Mouse (Mus musculus): ENCODE measurements at regions not wholly inside any gene's neighbourhood (a gene's known extent, or its start where the extent isn't known, plus 50 kb on each side); places are given as distances from the start of the nearest gene placed in this dataset.

- H3K4me3 ChIP-seq (ENCODE audit: low read depth, low read length) = no peak overlapping the region
- no peaks in the 10 kb centered on the region for H3K36me3 ChIP-seq (ENCODE audit: control insufficient read depth, insufficient read depth, low read length)
- H3K4me1 ChIP-seq (replicated peaks; ENCODE audit: control insufficient read depth, insufficient read depth, low read length) = no peaks in the 10 kb centered on the region
- ATAC-seq (ENCODE audit: low FRiP score) (no peak), DNase-seq (ENCODE audit: low spot score) (no peak)
- 82% methylated on average over 3 of the region's 3 CpGs for WGBS
- H3K27me3 ChIP-seq (ENCODE audit: control insufficient read depth, insufficient read depth, low read length) = no peaks in the 10 kb centered on the region
- no peak overlapping the region for H3K4me2 ChIP-seq (replicated peaks; ENCODE audit: low read depth, low read length)
- H3K9ac ChIP-seq (ENCODE audit: low read depth, low read length) = no peak overlapping the region
- H3K27ac ChIP-seq (ENCODE audit: low read depth, low read length) = no peak overlapping the region
- no peaks in the 10 kb centered on the region for H3K9me3 ChIP-seq (ENCODE audit: control insufficient read depth, low read length)
Observed at GRCm38 (mm10) chr15:91916946-91917345, 78.9 kb downstream of the Smgc start.

GRCm38 (mm10) chr15:91917877-91918276 lies 79.8 kb downstream of the Smgc start:
- Histone ChIP-seq H3K36me3 (ENCODE audit: control insufficient read depth, insufficient read depth, low read length) (no peaks in the 10 kb centered on the region), H3K27ac (ENCODE audit: low read depth, low read length) (no peak overlapping the region), H3K4me2 (replicated peaks; ENCODE audit: low read depth, low read length) (no peak overlapping the region), H3K4me1 (replicated peaks; ENCODE audit: control insufficient read depth, insufficient read depth, low read length) (no peaks in the 10 kb centered on the region), H3K27me3 (ENCODE audit: control insufficient read depth, insufficient read depth, low read length) (no peaks in the 10 kb centered on the region), H3K9ac (ENCODE audit: low read depth, low read length) (no peak overlapping the region), H3K4me3 (ENCODE audit: low read depth, low read length) (no peak overlapping the region), H3K9me3 (ENCODE audit: control insufficient read depth, low read length) (no peaks in the 10 kb centered on the region)
- DNase-seq (ENCODE audit: low spot score) (no peak), ATAC-seq (ENCODE audit: low FRiP score) (no peak)
- WGBS = 39% methylated on average over 4 of the region's 4 CpGs

GRCm38 (mm10) chr15:91924542-91924941 lies 86.5 kb downstream of the Smgc start:
- no peak for ATAC-seq (ENCODE audit: low FRiP score)
- Histone ChIP-seq H3K27me3 (ENCODE audit: control insufficient read depth, insufficient read depth, low read length) (no peaks in the 10 kb centered on the region), H3K4me3 (ENCODE audit: low read depth, low read length) (no peak overlapping the region), H3K9ac (ENCODE audit: low read depth, low read length) (no peak overlapping the region), H3K4me1 (replicated peaks; ENCODE audit: control insufficient read depth, insufficient read depth, low read length) (no peaks in the 10 kb centered on the region), H3K9me3 (ENCODE audit: control insufficient read depth, low read length) (no peaks in the 10 kb centered on the region), H3K27ac (ENCODE audit: low read depth, low read length) (no peak overlapping the region), H3K4me2 (replicated peaks; ENCODE audit: low read depth, low read length) (no peak overlapping the region), H3K36me3 (ENCODE audit: control insufficient read depth, insufficient read depth, low read length) (no peaks in the 10 kb centered on the region)
- no peak for DNase-seq (ENCODE audit: low spot score)
- 76% methylated on average over 4 of the region's 4 CpGs for WGBS

DNA sequence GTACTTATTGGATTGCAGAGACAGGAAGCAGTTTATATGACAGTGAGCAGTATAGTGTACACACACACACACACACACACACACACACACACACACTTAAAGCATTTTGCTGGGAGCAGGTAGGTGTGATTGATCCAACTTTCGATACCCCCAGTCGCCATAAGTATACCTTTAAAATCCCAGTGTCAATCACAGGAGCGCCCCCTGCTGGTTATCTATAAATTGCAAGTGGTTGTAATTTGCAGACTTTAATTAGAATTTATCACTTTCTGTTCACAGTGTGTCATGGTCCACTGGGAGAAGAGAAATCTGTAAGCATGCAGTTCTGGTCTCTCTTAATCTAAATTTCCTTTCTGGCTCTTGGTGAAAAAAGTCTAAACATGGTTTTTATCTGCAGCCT lies 89.4 kb downstream of the Smgc start:
- no peaks in the 10 kb centered on the region for H3K4me1 ChIP-seq (replicated peaks; ENCODE audit: control insufficient read depth, insufficient read depth, low read length)
- ATAC-seq (ENCODE audit: low FRiP score) (no peak), DNase-seq (ENCODE audit: low spot score) (peak; percentile 56)
- no peaks in the 10 kb centered on the region for H3K27me3 ChIP-seq (ENCODE audit: control insufficient read depth, insufficient read depth, low read length)
- no peaks in the 10 kb centered on the region for H3K9me3 ChIP-seq (ENCODE audit: control insufficient read depth, low read length)
- no peak overlapping the region for H3K9ac ChIP-seq (ENCODE audit: low read depth, low read length)
- 13% methylated on average over 3 of the region's 3 CpGs for WGBS
- H3K4me3 ChIP-seq (ENCODE audit: low read depth, low read length) = no peak overlapping the region
- H3K36me3 ChIP-seq (ENCODE audit: control insufficient read depth, insufficient read depth, low read length) = no peaks in the 10 kb centered on the region
- H3K4me2 ChIP-seq (replicated peaks; ENCODE audit: low read depth, low read length) = no peak overlapping the region
- H3K27ac ChIP-seq (ENCODE audit: low read depth, low read length) = no peak overlapping the region

GRCm38 (mm10) chr15:91928511-91928910 lies 90.4 kb downstream of the Smgc start:
- WGBS = 67% methylated on average over 7 of the region's 7 CpGs
- ATAC-seq (ENCODE audit: low FRiP score) = peak; percentile 71
- DNase-seq (ENCODE audit: low spot score) = peak; percentile 30

GRCm38 (mm10) chr15:91957273-91957672 lies 93.7 kb upstream of the Cntn1 start:
- ATAC-seq (ENCODE audit: low FRiP score) = no peak
- DNase-seq (ENCODE audit: low spot score) = no peak
- H3K27me3 ChIP-seq (ENCODE audit: control insufficient read depth, insufficient read depth, low read length) = no peaks in the 10 kb centered on the region
- H3K4me2 ChIP-seq (replicated peaks; ENCODE audit: low read depth, low read length) = no peak overlapping the region
- 74% methylated on average over 2 of the region's 2 CpGs for WGBS
- no peaks in the 10 kb centered on the region for H3K9me3 ChIP-seq (ENCODE audit: control insufficient read depth, low read length)
- no peak overlapping the region for H3K9ac ChIP-seq (ENCODE audit: low read depth, low read length)
- H3K4me3 ChIP-seq (ENCODE audit: low read depth, low read length) = no peak overlapping the region
- H3K36me3 ChIP-seq (ENCODE audit: control insufficient read depth, insufficient read depth, low read length) = no peaks in the 10 kb centered on the region
- H3K4me1 ChIP-seq (replicated peaks; ENCODE audit: control insufficient read depth, insufficient read depth, low read length) = no peaks in the 10 kb centered on the region
- H3K27ac ChIP-seq (ENCODE audit: low read depth, low read length) = no peak overlapping the region

More at GRCm38 (mm10) chr15:91928511-91928910, 90.4 kb downstream of the Smgc start:
- H3K36me3 ChIP-seq (ENCODE audit: control insufficient read depth, insufficient read depth, low read length) = no peaks in the 10 kb centered on the region
- no peak overlapping the region for H3K4me3 ChIP-seq (ENCODE audit: low read depth, low read length)
- no peaks in the 10 kb centered on the region for H3K27me3 ChIP-seq (ENCODE audit: control insufficient read depth, insufficient read depth, low read length)
- no peak overlapping the region for H3K9ac ChIP-seq (ENCODE audit: low read depth, low read length)
- H3K4me2 ChIP-seq (replicated peaks; ENCODE audit: low read depth, low read length) = no peak overlapping the region
- H3K4me1 ChIP-seq (replicated peaks; ENCODE audit: control insufficient read depth, insufficient read depth, low read length) = no peaks in the 10 kb centered on the region
- no peaks in the 10 kb centered on the region for H3K9me3 ChIP-seq (ENCODE audit: control insufficient read depth, low read length)
- H3K27ac ChIP-seq (ENCODE audit: low read depth, low read length) = no peak overlapping the region

GRCm38 (mm10) chr15:91965172-91965571 lies 85.8 kb upstream of the Cntn1 start:
- H3K4me2 ChIP-seq (replicated peaks; ENCODE audit: low read depth, low read length) = no peak overlapping the region
- DNase-seq (ENCODE audit: low spot score) (no peak), ATAC-seq (ENCODE audit: low FRiP score) (no peak)
- H3K27ac ChIP-seq (ENCODE audit: low read depth, low read length) = no peak overlapping the region
- WGBS = 70% methylated on average over 10 of the region's 10 CpGs
- no peaks in the 10 kb centered on the region for H3K36me3 ChIP-seq (ENCODE audit: control insufficient read depth, insufficient read depth, low read length)
- no peaks in the 10 kb centered on the region for H3K9me3 ChIP-seq (ENCODE audit: control insufficient read depth, low read length)
- no peak overlapping the region for H3K9ac ChIP-seq (ENCODE audit: low read depth, low read length)
- H3K4me3 ChIP-seq (ENCODE audit: low read depth, low read length) = no peak overlapping the region
- H3K4me1 ChIP-seq (replicated peaks; ENCODE audit: control insufficient read depth, insufficient read depth, low read length) = no peaks in the 10 kb centered on the region
- H3K27me3 ChIP-seq (ENCODE audit: control insufficient read depth, insufficient read depth, low read length) = no peaks in the 10 kb centered on the region

DNA sequence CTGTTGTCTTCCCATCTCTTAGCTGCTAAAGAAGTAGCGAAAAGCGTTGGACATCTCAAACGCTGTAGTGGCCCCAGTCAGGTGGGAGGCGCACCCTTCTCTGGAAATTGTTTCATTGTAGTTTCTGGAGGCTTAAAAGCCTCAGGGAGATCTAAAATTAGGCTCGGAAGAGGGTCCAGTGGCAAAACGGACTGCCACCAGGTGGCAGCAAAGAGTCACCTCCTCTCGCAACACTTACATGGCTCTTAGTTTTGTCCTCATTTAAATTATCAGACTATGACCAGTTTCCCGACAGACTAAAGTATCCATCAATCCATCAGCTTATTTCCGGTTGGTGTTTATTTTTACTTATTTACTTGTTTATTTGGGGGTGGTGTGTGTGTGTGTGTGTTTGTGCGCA lies 81.6 kb upstream of the Cntn1 start:
- Histone ChIP-seq H3K27ac (ENCODE audit: low read depth, low read length) (no peak overlapping the region), H3K4me3 (ENCODE audit: low read depth, low read length) (no peak overlapping the region), H3K9me3 (ENCODE audit: control insufficient read depth, low read length) (no peaks in the 10 kb centered on the region), H3K4me2 (replicated peaks; ENCODE audit: low read depth, low read length) (no peak overlapping the region), H3K36me3 (ENCODE audit: control insufficient read depth, insufficient read depth, low read length) (no peaks in the 10 kb centered on the region), H3K9ac (ENCODE audit: low read depth, low read length) (no peak overlapping the region), H3K4me1 (replicated peaks; ENCODE audit: control insufficient read depth, insufficient read depth, low read length) (no peaks in the 10 kb centered on the region), H3K27me3 (ENCODE audit: control insufficient read depth, insufficient read depth, low read length) (no peaks in the 10 kb centered on the region)
- DNase-seq (ENCODE audit: low spot score) = peak; percentile 84
- WGBS = 26% methylated on average over 10 of the region's 10 CpGs
- ATAC-seq (ENCODE audit: low FRiP score) = peak; percentile 66; the same call in 1 of the 2 replicates

DNA sequence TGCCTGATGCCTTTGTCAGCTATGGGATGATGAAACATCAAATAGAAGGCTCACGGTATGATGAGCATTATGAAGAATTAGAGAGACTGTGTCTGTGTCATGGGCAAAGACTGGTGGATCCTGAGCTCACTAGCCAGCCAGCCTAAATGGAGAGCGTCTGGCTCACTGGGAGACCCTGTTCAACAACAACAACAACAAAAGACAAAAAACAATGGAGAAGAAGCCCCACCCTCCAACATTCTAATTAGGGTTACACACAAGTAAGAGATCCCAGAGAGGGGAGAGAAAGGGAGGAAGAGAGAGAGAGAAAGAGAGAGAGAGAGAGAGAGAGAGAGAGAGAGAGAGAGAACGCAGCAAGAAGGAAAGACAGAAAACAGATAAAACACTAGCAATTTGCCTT lies 79.6 kb upstream of the Cntn1 start:
- no peak overlapping the region for H3K9ac ChIP-seq (ENCODE audit: low read depth, low read length)
- no peak overlapping the region for H3K4me2 ChIP-seq (replicated peaks; ENCODE audit: low read depth, low read length)
- no peak overlapping the region for H3K4me3 ChIP-seq (ENCODE audit: low read depth, low read length)
- H3K9me3 ChIP-seq (ENCODE audit: control insufficient read depth, low read length) = no peaks in the 10 kb centered on the region
- DNase-seq (ENCODE audit: low spot score) (no peak), ATAC-seq (ENCODE audit: low FRiP score) (no peak)
- no peaks in the 10 kb centered on the region for H3K4me1 ChIP-seq (replicated peaks; ENCODE audit: control insufficient read depth, insufficient read depth, low read length)
- no peaks in the 10 kb centered on the region for H3K36me3 ChIP-seq (ENCODE audit: control insufficient read depth, insufficient read depth, low read length)
- no peaks in the 10 kb centered on the region for H3K27me3 ChIP-seq (ENCODE audit: control insufficient read depth, insufficient read depth, low read length)
- H3K27ac ChIP-seq (ENCODE audit: low read depth, low read length) = no peak overlapping the region
- WGBS = 56% methylated on average over 3 of the region's 3 CpGs
